Mouse (Mus musculus) right cerebral cortex, adult 18-20 months (tissue): ENCODE measurements at regions not wholly inside any gene's neighbourhood (a gene's known extent, or its start where the extent isn't known, plus 50 kb on each side); places are given as distances from the start of the nearest gene placed in this dataset.

ENCODE experiments used
- DNase-seq: peaks from one replicate; pipeline ENCODE4 v3.0.0; 2022; ENCODE audit warnings: mixed read lengths

GRCm38 (mm10) chr13:33721851-33722250 lies 60.6 kb downstream of the Serpinb6d start:
- no peak for DNase-seq

GRCm38 (mm10) chr13:33762293-33763125 lies 80.7 kb downstream of the Serpinb6e start:
- peak; percentile 57 for DNase-seq

GRCm38 (mm10) chr13:33763295-33763916 lies 79.8 kb downstream of the Serpinb6e start:
- DNase-seq, result no peak
